Mouse (Mus musculus) left cerebral cortex, postnatal 10 days (tissue): ENCODE data around the gene Fam89b. TPM values are rescaled to one million over a fixed set of nuclear protein-coding genes. Genes with fewer than 3 reads are reported as not detected.
"Not testable (repeated sequence)": the region's sequence is repeated elsewhere in the genome, so short reads cannot be mapped to it uniquely, and the experiment has no call there.

Experiments used
- DNase-seq, 2 experiments: peaks; one replicate each; pipeline ENCODE4 v3.0.0; 2021 to 2022; ENCODE audit warnings: low spot score in 2 of 2, mixed read lengths in 1 of 2; ENCODE audit errors: extremely low spot score in 1 of 2
- intact Hi-C: fragments of 180-260 bp; cut with DNase I; formaldehyde crosslinking; loops from one replicate; pipeline ENCODE4 v1.15.1; 2025
- microRNA-seq: library from miRNA; unstranded; fragments of <30 nt; microRNA quantifications from one replicate; pipeline ENCODE4 v1.2.0, GENCODE M21; 2022
- total RNA-seq, 2 experiments: library from RNA; stranded (reverse); gene quantifications; 2 replicates each; pipeline ENCODE4 v1.2.3; 2021

The Fam89b gene
- total RNA-seq, 2 experiments from 2014 or later = 46.6 to 47.6 TPM

- intact Hi-C loops = loop anchor here (10.0 kb wide), 2 partner anchors 165 to 205 kb away; partner anchors contain the start of gene Tigd3
- DNase-seq = peak; percentile 73 to 91
Measured at GRCm38 (mm10) chr19:5689565-5690342, 39.7 kb downstream of the Fam89b start.

- DNase-seq = no peak
- intact Hi-C loops = no loop called here
Measured at GRCm38 (mm10) chr19:5689088-5689428, 40.4 kb downstream of the Fam89b start.

- intact Hi-C loops = no loop called here
- DNase-seq = peak; percentile 98
Measured at GRCm38 (mm10) chr19:5688200-5689087, 41.0 kb downstream of the Fam89b start, which contains the start of the genes Map3k11 and Pcnx3. TSS of gene Map3k11 (plus strand) at chr19:5688742. TSS of gene Pcnx3 (minus strand) at chr19:5688908.

GRCm38 (mm10) chr19:5687738-5688137 lies 41.7 kb downstream of the Fam89b start:
- DNase-seq = no peak
- intact Hi-C loops = no loop called here

- intact Hi-C loops, DNase-seq: not testable (repeated sequence)
Measured at GRCm38 (mm10) chr19:5686954-5687353, 42.5 kb downstream of the Fam89b start.

GRCm38 (mm10) chr19:5686437-5686836 lies 43.0 kb downstream of the Fam89b start:
- intact Hi-C loops = no loop called here

GRCm38 (mm10) chr19:5685861-5686260 lies 43.6 kb downstream of the Fam89b start:
- intact Hi-C loops = no loop called here

More at GRCm38 (mm10) chr19:5686437-5686836, 43.0 kb downstream of the Fam89b start:
- no peak for DNase-seq

GRCm38 (mm10) chr19:5685431-5685830 lies 44.0 kb downstream of the Fam89b start:
- DNase-seq = peak in 1 of 2 experiments; percentile 30
- intact Hi-C loops = no loop called here

More at GRCm38 (mm10) chr19:5685861-5686260, 43.6 kb downstream of the Fam89b start:
- no peak for DNase-seq

GRCm38 (mm10) chr19:5684985-5685384 lies 44.5 kb downstream of the Fam89b start:
- intact Hi-C loops = no loop called here
- DNase-seq = peak in 1 of 2 experiments; percentile 35

- peak in 1 of 2 experiments; percentile 25 for DNase-seq
- intact Hi-C loops = no loop called here
Measured at GRCm38 (mm10) chr19:5684236-5684635, 45.2 kb downstream of the Fam89b start.

GRCm38 (mm10) chr19:5680432-5680831 lies 49.0 kb downstream of the Fam89b start:
- intact Hi-C loops = no loop called here
- DNase-seq = no peak

Small RNA genes within 50 kb of the gene (microRNA-seq; reads per million reads assigned to microRNA genes)
- 2.3 reads per million for gene Mir6987

Other genes with a start within 250 kb of the Fam89b start
- gene Mus81, start 241.3 kb downstream of the Fam89b start, total RNA-seq = 10 to 100 TPM; 32.2 to 33.3 TPM
- gene Cfl1, start 239.2 kb downstream of the Fam89b start, total RNA-seq = 1,000 to 10,000 TPM; 1,943 to 1,967 TPM
- 1 to 10 TPM; 4.8 to 5.4 TPM for gene 1700020D05Rik, start 225.9 kb downstream of the Fam89b start, total RNA-seq
- 10 to 100 TPM; 76.9 to 77.8 TPM for gene Snx32, start 219.1 kb downstream of the Fam89b start, total RNA-seq
- gene Ovol1, start 169.0 kb downstream of the Fam89b start, total RNA-seq = not detected
- 1 to 10 TPM; 8.3 to 9.2 TPM for gene Ap5b1, start 161.6 kb downstream of the Fam89b start, total RNA-seq
- gene Rnaseh2c, start 127.8 kb downstream of the Fam89b start, total RNA-seq = 10 to 100 TPM; 68.2 to 71.7 TPM
- gene Kat5, start 119.4 kb downstream of the Fam89b start, total RNA-seq = 10 to 100 TPM; 70.9 to 79.7 TPM
- 10 to 100 TPM; 21.3 to 21.9 TPM for gene Rela, start 92.2 kb downstream of the Fam89b start, total RNA-seq
- 10 to 100 TPM; 24.6 to 26.5 TPM for gene Sipa1, start 65.9 kb downstream of the Fam89b start, total RNA-seq
- gene Map3k11, start 40.9 kb downstream of the Fam89b start, total RNA-seq = 10 to 100 TPM; 11.9 to 14.3 TPM
- 10 to 100 TPM; 69.0 to 82.7 TPM for gene Pcnx3, start 40.7 kb downstream of the Fam89b start, total RNA-seq
- not detected for gene Kcnk7, start 25.3 kb downstream of the Fam89b start, total RNA-seq
- 10 to 100 TPM; 50.4 to 52.0 TPM for gene Ehbp1l1, start 3.3 kb downstream of the Fam89b start, total RNA-seq
- gene Ltbp3, start 11.3 kb upstream of the Fam89b start, total RNA-seq = 10 to 100 TPM; 19.9 to 21.4 TPM
- gene Scyl1, start 41.8 kb upstream of the Fam89b start, total RNA-seq = 10 to 100 TPM; 79.4 to 82.8 TPM
- 10 to 100 TPM; 10.7 to 12.4 TPM for gene Frmd8, start 145.6 kb upstream of the Fam89b start, total RNA-seq
- 1 to 10 TPM; 3.4 to 3.8 TPM for gene Slc25a45, start 148.2 kb upstream of the Fam89b start, total RNA-seq
- gene Tigd3, start 164.5 kb upstream of the Fam89b start, total RNA-seq = 1 to 10 TPM; 6.5 to 8.1 TPM
- gene Dpf2, start 183.4 kb upstream of the Fam89b start, total RNA-seq = 10 to 100 TPM; 76.8 to 80.7 TPM
- gene Cdc42ep2, start 195.2 kb upstream of the Fam89b start, total RNA-seq = 1 to 10 TPM; 8.3 to 9.8 TPM
- gene Pola2, start 234.5 kb upstream of the Fam89b start, total RNA-seq = 10 to 100 TPM in 1 of 2 experiments, 1 to 10 TPM in 1; 8.0 to 10.7 TPM